Mouse (Mus musculus) midbrain, postnatal 0 days (tissue): ENCODE data around the gene Prex1. TPM values are rescaled to one million over a fixed set of nuclear protein-coding genes. Genes with fewer than 3 reads are reported as not detected.

Experiments
- ATAC-seq: fragments of 200-750 bp; cut with Nextera tagmentation; 2 replicates; pipeline ENCODE4 v1.8.0; 2017; ENCODE audit warnings: moderate number of reproducible peaks, mild to moderate bottlenecking, moderate TSS enrichment, moderate library complexity; ENCODE audit not compliant: low FRiP score
- DNase-seq: peaks from one replicate; pipeline ENCODE4 v3.0.0-alpha.2; 2015; ENCODE audit warnings: low spot score
- H3K27ac ChIP-seq: fragments of 300-500 bp; sonication (generic); 2 replicates; pipeline ENCODE4 v1.5.1; 2014; ENCODE audit warnings: low read depth, mild to moderate bottlenecking, low read length, mixed read lengths
- H3K27me3 ChIP-seq: fragments of 300-500 bp; sonication (generic); 2 replicates; pipeline ENCODE4 v1.6.1; 2014; ENCODE audit warnings: low read length, control low read depth, mixed read lengths; ENCODE audit not compliant: insufficient read depth
- H3K36me3 ChIP-seq: fragments of 300-500 bp; sonication (generic); 2 replicates; pipeline ENCODE4 v1.6.1; 2014; ENCODE audit warnings: low read length, control low read depth, mixed read lengths; ENCODE audit not compliant: insufficient read depth
- H3K4me1 ChIP-seq: fragments of 300-500 bp; sonication (generic); 2 replicates; pipeline ENCODE4 v1.6.1; 2014; ENCODE audit warnings: mild to moderate bottlenecking, control low read depth, antibody characterized with exemption, low read length, mixed read lengths; ENCODE audit not compliant: insufficient read depth
- H3K4me2 ChIP-seq: fragments of 300-500 bp; sonication (generic); 2 replicates; pipeline ENCODE4 v1.6.1; 2014; ENCODE audit warnings: low read depth, mild to moderate bottlenecking, low read length, mixed read lengths; ENCODE audit not compliant: poor library complexity, severe bottlenecking
- H3K4me3 ChIP-seq: fragments of 300-500 bp; sonication (generic); 2 replicates; pipeline ENCODE4 v1.5.1; 2014; ENCODE audit warnings: low read depth, mild to moderate bottlenecking, low read length, moderate library complexity
- H3K9ac ChIP-seq: fragments of 300-500 bp; sonication (generic); replicated peaks from 2 replicates; pipeline ENCODE4 v1.6.1; 2014; ENCODE audit warnings: mild to moderate bottlenecking, low read length, moderate library complexity, mixed read lengths; ENCODE audit not compliant: poor library complexity, severe bottlenecking
- H3K9me3 ChIP-seq: fragments of 300-500 bp; sonication (generic); 2 replicates; pipeline ENCODE4 v1.6.1; 2016; ENCODE audit warnings: low read length, control low read depth
- CTCF ChIP-seq: IDR thresholded peaks from 2 replicates; pipeline ENCODE4 v1.5.1; 2016; ENCODE audit warnings: antibody characterized with exemption, mild to moderate bottlenecking
- WGBS: fragments of 180-500 bp; shearing (Covaris S2); extraction: QIAGEN DNeasy Blood & Tissue Kit; methylation state at CpG from one replicate; pipeline ENCODE4 v1.1.7; 2014; 5-methylcytosine and 5-hydroxymethylcytosine counted together
- polyA plus RNA-seq: library from polyadenylated mRNA; unstranded; fragments of >200 nt; fragmentation: Nextera tagmentation; extraction: Ambion mirVana; gene quantifications from 2 replicates; pipeline ENCODE4 v1.2.1, GENCODE M21; 2015
- total RNA-seq: library from RNA; depleted of rRNA; stranded (reverse); fragments of >200 nt; gene quantifications from 2 replicates; pipeline ENCODE4 v1.2.3, GENCODE M21; 2014

Gene Prex1
- total and polyA plus RNA-seq, 2 experiments from 2014 or later = 17.4 to 53.8 TPM

DNA sequence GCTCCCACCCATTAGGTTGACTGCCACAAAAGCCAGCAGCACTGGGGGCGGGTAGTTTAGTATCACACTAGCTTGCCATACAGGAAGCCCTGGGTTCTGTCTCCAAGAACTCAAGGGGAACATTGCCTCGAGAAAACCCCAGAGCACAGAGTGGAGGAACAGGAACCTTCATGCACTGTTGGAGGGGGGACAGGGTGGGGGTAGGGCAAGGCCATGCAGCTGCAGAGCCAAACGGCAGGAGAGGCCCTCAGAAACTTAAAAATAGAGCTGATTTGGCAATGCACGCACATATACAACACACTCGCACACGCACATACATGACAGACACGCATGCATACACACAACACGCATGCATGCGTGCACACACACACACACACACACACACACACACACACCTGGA lies 32.2 kb upstream of the Prex1 start:
- ATAC-seq (no peak), DNase-seq (no peak)
- Histone ChIP-seq H3K4me1 (no peaks in the 10 kb centered on the region), H3K4me3 (no peak overlapping the region), H3K4me2 (no peak overlapping the region), H3K27me3 (no peaks in the 10 kb centered on the region), H3K9ac (no peak overlapping the region), H3K27ac (no peak overlapping the region), H3K36me3 (no peaks in the 10 kb centered on the region), H3K9me3 (no peaks in the 10 kb centered on the region)
- TF ChIP-seq CTCF = no peak
- WGBS = 88% methylated on average over 9 of the region's 9 CpGs

DNA sequence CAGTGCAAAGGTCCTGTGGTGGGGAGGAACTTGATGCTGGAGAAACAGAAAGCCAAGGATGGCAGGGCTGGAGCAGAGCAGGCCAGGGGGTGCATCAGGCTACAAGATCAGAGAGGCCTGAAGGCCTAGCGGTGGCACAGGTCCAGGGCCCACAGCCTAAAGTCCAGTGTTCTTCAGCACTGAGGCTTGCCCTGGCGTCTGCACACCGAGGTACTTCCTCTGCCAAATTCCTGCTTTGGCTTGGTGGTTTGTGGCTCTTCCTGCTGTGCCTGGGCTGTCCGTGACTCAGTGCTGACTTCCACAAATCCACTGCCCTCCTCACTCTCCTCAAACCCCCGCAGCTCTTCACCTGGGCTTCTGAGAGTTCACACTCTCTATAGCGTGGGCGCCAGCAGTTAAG lies 30.8 kb upstream of the Prex1 start:
- no peak for DNase-seq
- no peak for ATAC-seq

DNA sequence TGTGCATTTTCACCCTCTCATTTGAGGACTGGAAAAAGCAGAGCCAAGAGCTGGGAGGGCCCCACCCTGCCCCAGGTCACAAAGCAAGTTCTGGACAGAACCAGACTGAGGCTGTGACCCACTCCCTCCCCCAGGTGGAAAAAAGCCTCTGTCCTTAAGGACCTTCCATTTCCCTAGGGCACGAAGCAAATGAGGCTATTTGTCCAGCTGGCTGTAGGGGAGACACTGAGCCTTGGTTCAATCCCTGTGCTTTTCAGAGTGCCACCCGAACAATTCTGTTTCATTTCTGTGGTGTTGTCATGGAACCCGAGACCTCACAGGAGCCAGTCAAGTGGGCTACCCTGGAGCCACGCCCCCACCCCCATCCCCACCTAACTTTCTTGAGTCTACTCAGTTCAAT lies 29.9 kb upstream of the Prex1 start:
- no peak overlapping the region for H3K27ac ChIP-seq
- no peak overlapping the region for H3K9ac ChIP-seq
- no peak for TF ChIP-seq CTCF
- no peak overlapping the region for H3K4me3 ChIP-seq
- DNase-seq = no peak
- ATAC-seq = no peak
- H3K36me3 ChIP-seq = no peaks in the 10 kb centered on the region
- H3K9me3 ChIP-seq = no peaks in the 10 kb centered on the region
- WGBS = 36% methylated on average over 4 of the region's 4 CpGs
- H3K27me3 ChIP-seq = no peaks in the 10 kb centered on the region
- no peak overlapping the region for H3K4me2 ChIP-seq
- no peaks in the 10 kb centered on the region for H3K4me1 ChIP-seq

More for the DNA sequence above, 30.8 kb upstream of the Prex1 start:
- no peak for TF ChIP-seq CTCF
- Histone ChIP-seq H3K4me1 (no peaks in the 10 kb centered on the region), H3K9ac (no peak overlapping the region), H3K27me3 (no peaks in the 10 kb centered on the region), H3K4me3 (no peak overlapping the region), H3K9me3 (no peaks in the 10 kb centered on the region), H3K27ac (no peak overlapping the region), H3K4me2 (no peak overlapping the region), H3K36me3 (no peaks in the 10 kb centered on the region)
- 74% methylated on average over 7 of the region's 7 CpGs for WGBS

DNA sequence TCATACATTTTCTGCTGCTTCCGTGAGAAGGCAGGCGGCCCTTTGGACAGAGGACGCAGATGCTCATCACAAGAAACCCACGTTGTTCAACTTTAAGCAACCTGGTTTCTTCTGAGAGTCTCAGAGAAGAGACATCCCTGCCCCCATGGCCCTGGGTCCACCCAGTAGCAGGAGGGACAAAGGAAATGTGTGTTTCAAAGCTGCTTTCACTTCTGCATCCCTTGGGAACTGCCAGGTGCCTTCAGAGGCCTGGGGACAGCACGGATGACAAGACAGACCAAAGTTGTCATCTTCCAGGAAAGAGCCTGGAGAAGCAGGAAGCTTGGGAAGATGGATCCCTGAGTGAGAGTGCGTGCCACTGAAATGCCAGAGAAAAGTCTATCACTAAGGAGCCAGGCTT lies 27.8 kb upstream of the Prex1 start:
- Histone ChIP-seq H3K9me3 (no peaks in the 10 kb centered on the region), H3K27me3 (no peaks in the 10 kb centered on the region), H3K36me3 (no peaks in the 10 kb centered on the region), H3K27ac (no peak overlapping the region), H3K4me3 (no peak overlapping the region), H3K4me2 (no peak overlapping the region), H3K9ac (no peak overlapping the region), H3K4me1 (no peaks in the 10 kb centered on the region)
- 83% methylated on average over 6 of the region's 6 CpGs for WGBS
- DNase-seq = no peak
- no peak for ATAC-seq
- TF ChIP-seq CTCF = no peak

DNA sequence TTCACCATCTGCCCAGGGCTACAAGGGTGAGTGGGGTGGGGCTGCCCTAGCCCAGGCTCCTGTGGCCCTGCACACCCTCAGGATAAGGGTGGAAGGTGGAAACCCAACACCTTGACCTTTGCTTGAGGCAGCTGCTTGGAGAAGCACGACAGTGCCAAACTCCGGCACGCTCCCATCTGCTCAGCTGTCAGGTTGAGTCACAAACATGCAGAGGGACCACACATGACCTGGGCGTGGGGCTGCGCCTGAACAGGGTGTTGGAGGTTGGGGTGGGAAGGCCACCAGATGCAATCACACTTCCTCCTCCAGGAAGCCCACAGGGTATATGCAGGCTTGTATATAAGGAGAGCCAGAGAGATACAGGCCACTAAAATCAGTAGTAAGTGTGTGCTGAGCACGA lies 26.8 kb upstream of the Prex1 start:
- no peaks in the 10 kb centered on the region for H3K9me3 ChIP-seq
- no peaks in the 10 kb centered on the region for H3K27me3 ChIP-seq
- DNase-seq (no peak), ATAC-seq (no peak)
- no peak overlapping the region for H3K4me3 ChIP-seq
- no peaks in the 10 kb centered on the region for H3K36me3 ChIP-seq
- no peak overlapping the region for H3K27ac ChIP-seq
- 81% methylated on average over 6 of the region's 6 CpGs for WGBS
- no peak overlapping the region for H3K9ac ChIP-seq
- no peaks in the 10 kb centered on the region for H3K4me1 ChIP-seq
- no peak overlapping the region for H3K4me2 ChIP-seq
- TF ChIP-seq CTCF = no peak

DNA sequence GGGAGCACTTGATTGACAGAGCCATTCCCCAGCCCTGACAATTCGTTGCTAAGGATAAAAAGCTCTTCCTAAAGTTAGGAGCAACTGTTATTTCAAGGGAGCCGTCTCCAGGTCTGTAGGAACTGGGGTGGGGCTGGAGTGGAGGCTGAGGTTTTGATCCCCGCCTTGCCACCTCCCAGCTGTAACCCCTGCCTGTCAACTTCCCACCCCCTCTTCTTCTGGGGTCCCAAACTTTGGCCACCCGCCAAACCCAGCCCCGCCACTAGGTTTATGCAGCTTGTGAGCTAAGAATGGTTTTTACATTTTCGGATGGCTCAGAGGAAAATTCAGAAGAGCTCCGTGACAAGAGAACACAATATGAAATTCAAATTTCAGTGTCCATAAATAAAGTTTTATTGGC lies 23.7 kb upstream of the Prex1 start:
- no peaks in the 10 kb centered on the region for H3K4me1 ChIP-seq
- H3K27me3 ChIP-seq = no peaks in the 10 kb centered on the region
- H3K9me3 ChIP-seq = no peaks in the 10 kb centered on the region
- H3K9ac ChIP-seq = no peak overlapping the region
- H3K27ac ChIP-seq = no peak overlapping the region
- 57% methylated on average over 7 of the region's 7 CpGs for WGBS
- ATAC-seq (no peak), DNase-seq (no peak)
- H3K36me3 ChIP-seq = no peaks in the 10 kb centered on the region
- H3K4me2 ChIP-seq = no peak overlapping the region
- TF ChIP-seq CTCF = no peak
- no peak overlapping the region for H3K4me3 ChIP-seq
